Mouse (Mus musculus): ENCODE data around the gene Ikzf1.

DNA sequence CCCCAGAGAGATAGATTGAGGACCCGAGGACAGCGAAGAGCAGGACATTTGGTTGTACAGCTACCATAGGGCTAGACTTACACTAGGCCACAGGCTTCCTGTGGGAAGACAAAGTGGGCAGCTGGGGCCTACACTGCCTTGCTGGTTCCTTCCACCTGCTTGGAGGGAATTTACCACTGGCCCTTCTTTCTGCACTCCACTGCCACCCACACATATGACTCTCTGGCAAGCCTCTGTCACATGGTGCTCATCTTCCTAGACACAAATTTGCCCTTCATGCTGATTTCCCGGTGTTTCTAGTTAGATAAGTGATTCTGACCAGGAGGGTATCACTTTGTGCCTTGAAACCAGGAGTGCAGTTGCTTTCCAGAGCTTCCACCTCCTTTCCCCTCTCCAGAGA lies 28.4 kb upstream of the Ikzf1 start:
- no peak for TF ChIP-seq EP300 (optimal IDR thresholded peaks at IDR 0.05)
- no peak for TF ChIP-seq CTCF (IDR thresholded peaks at IDR 0.05; ENCODE audit: low read depth)
